Mouse (Mus musculus) intestine, postnatal 0 days (tissue): ENCODE data around the gene Card6. TPM values are rescaled to one million over a fixed set of nuclear protein-coding genes. Genes with fewer than 3 reads are reported as not detected.

Experiments
- ATAC-seq: fragments of 200-750 bp; cut with Nextera tagmentation; 2 replicates; pipeline ENCODE4 v1.8.0; 2017; ENCODE audit warnings: mild to moderate bottlenecking, moderate TSS enrichment, moderate library complexity
- H3K27ac ChIP-seq: fragments of 300-500 bp; sonication (generic); 2 replicates; pipeline ENCODE4 v1.5.1; 2014; ENCODE audit warnings: mild to moderate bottlenecking, low read depth, low read length, moderate library complexity
- H3K27me3 ChIP-seq: fragments of 300-500 bp; sonication (generic); replicated peaks from 2 replicates; pipeline ENCODE4 v1.6.1; 2014; ENCODE audit warnings: low read length, mixed read lengths; ENCODE audit not compliant: control insufficient read depth, insufficient read depth
- H3K36me3 ChIP-seq: fragments of 300-500 bp; sonication (generic); 2 replicates; pipeline ENCODE4 v1.6.1; 2014; ENCODE audit warnings: mild to moderate bottlenecking, moderate library complexity; ENCODE audit not compliant: control insufficient read depth, insufficient read depth
- H3K4me1 ChIP-seq: fragments of 300-500 bp; sonication (generic); replicated peaks from 2 replicates; pipeline ENCODE4 v1.6.1; 2014; ENCODE audit warnings: antibody characterized with exemption, low read length, mixed read lengths; ENCODE audit not compliant: control insufficient read depth, insufficient read depth
- H3K4me2 ChIP-seq: fragments of 300-500 bp; sonication (generic); replicated peaks from 2 replicates; pipeline ENCODE4 v1.6.1; 2014; ENCODE audit warnings: low read depth, mild to moderate bottlenecking, moderate library complexity
- H3K4me3 ChIP-seq: fragments of 300-500 bp; sonication (generic); 2 replicates; pipeline ENCODE4 v1.5.1; 2014; ENCODE audit warnings: low read depth, low read length
- H3K9ac ChIP-seq: fragments of 300-500 bp; sonication (generic); 2 replicates; pipeline ENCODE4 v1.6.1; 2014; ENCODE audit warnings: mild to moderate bottlenecking, low read depth, low read length
- H3K9me3 ChIP-seq: fragments of 300-500 bp; sonication (generic); 2 replicates; pipeline ENCODE4 v1.6.1; 2016; ENCODE audit warnings: mixed run types; ENCODE audit not compliant: control insufficient read depth
- CTCF ChIP-seq: sonication (generic); IDR thresholded peaks from 2 replicates; pipeline ENCODE4 v1.5.1; 2016; ENCODE audit warnings: low read depth, mild to moderate bottlenecking, control low read depth, antibody characterized with exemption, moderate library complexity
- WGBS: fragments of 180-500 bp; shearing (Covaris S2); extraction: QIAGEN DNeasy Blood & Tissue Kit; methylation state at CpG from one replicate; pipeline ENCODE4 v1.1.7; 2014; 5-methylcytosine and 5-hydroxymethylcytosine counted together
- polyA plus RNA-seq: library from polyadenylated mRNA; unstranded; fragments of >200 nt; fragmentation: Nextera tagmentation; extraction: Ambion mirVana; gene quantifications from 2 replicates; pipeline ENCODE4 v1.2.1, GENCODE M21; 2015

The Card6 gene
- polyA plus RNA-seq, 1 experiment from 2014 or later, result 2.1 TPM

DNA sequence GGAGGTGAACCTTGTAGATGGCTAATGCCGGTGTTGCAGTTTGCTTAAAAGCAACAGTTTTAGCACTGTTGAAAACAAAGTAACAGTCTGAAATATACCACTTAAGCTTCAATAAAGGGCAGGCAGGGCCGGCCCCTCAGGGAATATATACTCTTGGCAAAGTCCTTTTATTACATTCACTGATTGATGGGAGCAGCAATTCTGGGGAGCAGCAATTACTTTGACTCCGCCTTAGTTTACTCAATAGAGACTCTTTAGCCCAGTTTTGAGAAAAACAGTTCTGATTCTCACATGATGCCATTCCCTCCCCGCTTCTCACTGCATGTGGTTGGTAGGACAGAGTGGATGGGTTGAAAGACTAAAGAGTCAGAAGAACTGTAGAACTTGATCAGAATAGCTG is 40.8 kb upstream of the Card6 start:
- Histone ChIP-seq H3K27ac (no peak overlapping the region), H3K27me3 (no peaks in the 10 kb centered on the region), H3K36me3 (no peaks in the 10 kb centered on the region), H3K4me3 (no peak overlapping the region), H3K4me2 (peak overlapping the region; percentile 46), H3K4me1 (peaks cover 12% of the 10 kb centered on the region; the same call in 1 of the 2 replicates), H3K9ac (no peak overlapping the region), H3K9me3 (no peaks in the 10 kb centered on the region)
- no peak for TF ChIP-seq CTCF
- ATAC-seq, result peak; percentile 58
- 28% methylated on average over 4 of the region's 4 CpGs for WGBS

DNA sequence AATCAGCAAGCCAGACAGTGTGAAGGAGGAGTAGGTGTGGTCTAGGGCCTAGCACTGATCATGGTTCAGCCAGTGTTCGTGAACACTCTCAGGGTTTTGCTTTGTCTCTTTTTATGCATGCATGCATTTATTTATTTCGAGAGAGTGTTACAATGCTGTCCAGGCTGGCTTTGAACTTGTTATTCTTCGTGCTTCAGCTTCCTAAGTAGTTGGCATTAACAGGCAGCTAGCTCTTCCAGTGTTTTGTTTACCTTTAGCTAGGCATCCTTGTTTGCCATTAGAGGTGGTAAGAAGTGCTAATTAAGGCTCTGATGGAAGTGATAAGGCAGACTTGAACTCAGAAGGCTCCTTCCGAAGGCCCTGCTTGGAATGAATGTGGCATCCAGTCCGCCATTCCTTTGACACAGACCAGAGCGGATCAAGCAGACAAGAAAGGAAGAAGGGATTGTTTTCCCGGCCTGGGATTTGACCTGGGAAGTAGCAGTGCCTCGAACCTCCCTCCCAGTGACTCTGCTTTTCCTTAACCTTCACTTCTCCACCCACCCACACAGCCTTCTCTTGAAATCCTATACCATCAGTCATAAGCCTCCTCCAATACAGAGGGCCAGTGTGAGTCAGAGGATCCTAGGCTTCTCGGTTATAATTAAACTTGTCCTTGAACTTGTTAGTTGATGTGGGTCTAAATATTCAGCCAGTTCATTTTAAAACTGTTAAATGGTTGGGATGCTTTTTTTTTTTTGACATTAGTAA is 37.0 kb upstream of the Card6 start:
- no peak for TF ChIP-seq CTCF
- no peak overlapping the region for H3K27ac ChIP-seq
- no peaks in the 10 kb centered on the region for H3K9me3 ChIP-seq
- no peak for ATAC-seq
- no peaks in the 10 kb centered on the region for H3K27me3 ChIP-seq
- H3K36me3 ChIP-seq, result no peaks in the 10 kb centered on the region
- H3K4me2 ChIP-seq, result peak overlapping the region; percentile 86
- peaks cover 12% of the 10 kb centered on the region; the same call in 1 of the 2 replicates for H3K4me1 ChIP-seq
- WGBS, result 44% methylated on average over 9 of the region's 9 CpGs
- H3K4me3 ChIP-seq, result 0 out of 2 replicates have a peak overlapping the region, but pooled peaks have one; percentile 99
- H3K9ac ChIP-seq, result no peak overlapping the region

DNA sequence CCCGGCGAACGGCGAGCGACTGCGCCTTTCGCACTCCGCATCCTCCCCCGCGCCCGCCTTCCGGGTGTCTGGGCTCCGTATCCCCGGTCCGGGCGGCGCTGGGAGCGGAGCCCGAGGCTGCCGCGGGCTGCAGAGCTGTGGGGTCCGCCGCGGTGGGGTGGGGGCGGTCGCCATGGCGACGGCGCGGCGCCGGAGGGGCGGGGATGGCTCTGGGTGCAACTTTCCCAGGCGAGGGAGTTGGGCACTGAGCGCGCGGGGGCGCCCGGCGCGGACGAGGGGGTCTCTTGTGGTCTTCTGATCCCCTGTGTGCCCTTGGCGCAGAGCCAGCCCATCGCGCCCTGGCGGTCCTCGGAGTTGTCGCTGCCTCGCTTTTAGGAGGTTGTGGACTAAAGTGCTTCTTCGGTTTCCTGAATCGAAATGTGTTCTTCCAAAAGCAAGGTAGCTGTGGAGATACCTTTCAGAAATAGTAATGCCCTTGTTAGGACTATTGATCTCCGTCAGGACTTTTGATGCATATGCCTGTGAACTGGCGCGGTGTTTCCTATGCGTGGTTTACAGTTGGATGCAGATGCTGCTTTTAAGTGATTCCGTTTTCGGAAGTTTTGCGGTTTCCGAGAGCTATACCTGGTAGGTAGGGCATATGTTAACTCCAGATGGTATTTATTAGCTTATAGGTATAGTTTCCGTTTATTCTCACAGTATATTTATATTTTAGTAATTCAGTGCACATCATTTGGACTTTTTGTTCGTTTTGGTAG is 35.9 kb upstream of the Card6 start:
- peak overlapping the region; percentile 86 for H3K4me2 ChIP-seq
- peak overlapping the region; percentile 91 for H3K9ac ChIP-seq
- peak overlapping the region; percentile 99 for H3K4me3 ChIP-seq
- peak overlapping the region; percentile 80 for H3K27ac ChIP-seq
- no peaks in the 10 kb centered on the region for H3K27me3 ChIP-seq
- peak; percentile 71 for ATAC-seq
- H3K4me1 ChIP-seq, result peaks cover 12% of the 10 kb centered on the region; the same call in 1 of the 2 replicates
- no peaks in the 10 kb centered on the region for H3K36me3 ChIP-seq
- peak; percentile 38 for TF ChIP-seq CTCF
- H3K9me3 ChIP-seq, result no peaks in the 10 kb centered on the region
- 1% methylated on average over 61 of the region's 61 CpGs for WGBS

DNA sequence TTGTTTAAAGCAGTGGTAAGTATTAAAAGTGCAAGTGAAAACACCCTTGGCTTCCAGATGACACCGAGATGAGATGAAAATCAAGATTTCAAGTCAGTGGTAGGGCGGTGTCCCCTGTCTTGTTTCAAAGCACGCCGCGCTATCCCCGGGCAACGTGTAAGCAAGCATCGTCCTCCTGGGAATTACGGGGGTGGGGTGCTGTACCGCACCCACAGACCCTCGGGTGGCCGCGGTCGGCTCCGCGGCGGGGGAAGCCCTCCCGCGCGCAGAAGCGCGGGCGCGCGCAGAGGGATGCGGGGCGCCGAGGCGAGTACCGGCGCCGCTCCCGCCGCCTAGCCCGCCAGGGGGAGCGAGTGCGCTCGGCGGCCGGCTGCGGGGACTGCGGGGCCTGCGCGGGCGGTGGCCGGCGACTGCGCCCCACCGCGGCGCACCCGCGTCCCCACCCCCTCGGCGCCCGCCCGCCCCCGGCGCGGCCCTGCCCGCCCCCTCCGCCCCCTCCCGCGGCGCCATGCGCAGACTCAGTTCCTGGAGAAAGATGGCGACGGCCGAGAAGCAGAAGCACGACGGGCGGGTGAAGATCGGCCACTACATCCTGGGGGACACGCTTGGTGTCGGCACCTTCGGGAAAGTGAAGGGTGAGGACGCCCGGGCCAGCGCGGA is 35.2 kb upstream of the Card6 start, which contains the start of gene Prkaa1:
Gene Prkaa1 (plus strand): TSS at position 501 of the 660 bp plus-strand sequence.
- under 1% methylated on average over 73 of the region's 80 CpGs for WGBS
- peak within 1 kb of the TSS; percentile 86 for H3K4me2 ChIP-seq
- peak; percentile 86 for ATAC-seq
- H3K27me3 ChIP-seq, result no peaks in the 10 kb centered on the region
- peak within 1 kb of the TSS; percentile 91 for H3K9ac ChIP-seq
- no peaks in the 10 kb centered on the region for H3K36me3 ChIP-seq
- H3K27ac ChIP-seq, result peak within 1 kb of the TSS; percentile 80
- no peaks in the 10 kb centered on the region for H3K9me3 ChIP-seq
- H3K4me1 ChIP-seq, result peaks cover 9% of the 10 kb centered on the region; the same call in 1 of the 2 replicates
- peak within 1 kb of the TSS; percentile 99 for H3K4me3 ChIP-seq
- peak; percentile 60 for TF ChIP-seq CTCF

DNA sequence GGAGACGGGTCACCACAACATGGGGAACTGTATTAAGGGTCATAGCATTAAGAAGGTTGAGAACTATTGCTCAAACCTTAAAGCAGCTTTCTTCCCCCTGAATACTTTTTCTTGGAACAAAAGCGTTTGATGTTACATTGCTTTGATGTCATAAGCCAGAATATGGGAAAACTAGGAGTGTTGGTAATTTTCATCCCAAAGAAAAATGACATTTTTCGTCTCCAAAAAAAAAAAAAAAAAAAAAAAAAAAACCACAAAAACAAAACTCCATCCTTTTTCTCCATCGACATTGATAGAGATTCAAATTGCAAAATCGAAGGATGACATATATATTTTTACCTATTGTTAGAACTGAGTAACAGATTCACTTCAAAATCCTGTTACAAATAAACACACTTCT is 34.4 kb upstream of the Card6 start:
- no peak for ATAC-seq
- WGBS, result 63% methylated on average over 5 of the region's 5 CpGs
- Histone ChIP-seq H3K4me3 (no peak overlapping the region), H3K4me1 (0 out of 2 replicates have a peak, but pooled peaks cover 6% of the 10 kb centered on the region), H3K36me3 (no peaks in the 10 kb centered on the region), H3K9ac (no peak overlapping the region), H3K4me2 (peak overlapping the region; percentile 86; the same call in 1 of the 2 replicates), H3K9me3 (no peaks in the 10 kb centered on the region), H3K27ac (no peak overlapping the region), H3K27me3 (no peaks in the 10 kb centered on the region)
- TF ChIP-seq CTCF, result no peak

DNA sequence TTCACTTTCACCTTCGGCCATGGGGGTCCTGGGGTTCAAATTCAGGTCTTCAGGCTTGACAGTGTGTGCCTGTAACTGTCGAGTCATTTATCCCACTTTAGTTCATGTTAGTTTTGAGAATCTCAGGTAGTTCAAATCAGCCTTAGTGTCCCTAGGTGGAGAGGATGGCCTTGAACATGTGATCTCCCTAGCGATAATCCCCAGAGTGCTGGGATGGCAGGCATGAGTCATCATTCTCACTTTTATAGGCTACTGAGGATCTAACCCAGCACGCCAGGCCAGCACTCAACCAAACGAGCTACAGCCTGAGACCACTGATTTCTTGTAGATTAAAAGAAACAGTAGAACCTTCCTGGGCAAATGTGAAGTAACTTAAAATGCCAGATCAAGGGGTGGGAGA is 33.7 kb upstream of the Card6 start:
- no peaks in the 10 kb centered on the region for H3K27me3 ChIP-seq

More for the DNA sequence above, 33.7 kb upstream of the Card6 start:
- H3K9ac ChIP-seq, result no peak overlapping the region
- no peaks in the 10 kb centered on the region for H3K36me3 ChIP-seq
- TF ChIP-seq CTCF, result no peak
- no peak overlapping the region for H3K4me3 ChIP-seq
- 0 out of 2 replicates have a peak, but pooled peaks cover 6% of the 10 kb centered on the region for H3K4me1 ChIP-seq
- H3K9me3 ChIP-seq, result no peaks in the 10 kb centered on the region
- H3K27ac ChIP-seq, result peak overlapping the region; percentile 46; the same call in 1 of the 2 replicates
- no peak overlapping the region for H3K4me2 ChIP-seq
- 43% methylated on average over 5 of the region's 5 CpGs for WGBS
- no peak for ATAC-seq
